Mouse (Mus musculus): Measurements from ENCODE around the gene Cyp2c65. TPM values are rescaled to one million over a fixed set of nuclear protein-coding genes. Genes with fewer than 3 reads are reported as not detected.
"Not testable (repeated sequence)": the region's sequence is repeated elsewhere in the genome, so short reads cannot be mapped to it uniquely, and the experiment has no call there.

The Cyp2c65 gene
- polyA plus RNA-seq (2014; fragmentation: Nextera tagmentation; extraction: Ambion mirVana): not detected in 2 replicates

DNA sequence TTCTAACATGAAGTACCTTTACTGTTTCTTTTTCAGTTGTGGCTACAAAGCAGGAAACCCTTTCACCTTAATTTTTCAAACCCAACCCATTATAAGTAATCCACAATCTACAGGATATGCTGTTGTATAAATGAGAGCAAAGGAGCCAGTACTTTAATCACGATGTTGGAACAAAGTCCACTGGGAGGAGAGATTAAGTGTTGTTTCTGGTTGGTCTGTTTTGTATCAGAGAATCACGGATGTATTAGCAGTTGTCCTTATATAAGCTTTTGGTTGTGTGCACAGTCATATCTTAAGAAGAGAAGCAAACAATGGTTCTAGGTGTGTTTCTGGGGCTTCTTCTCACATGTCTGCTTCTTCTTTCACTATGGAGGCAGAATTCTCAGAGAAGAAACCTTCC is at the start of gene Cyp2c65:
Gene Cyp2c65 (plus strand): TSS at position 297 of the 400 bp plus-strand sequence.
- ATAC-seq (ENCODE audit: low read depth) (no peak), DNase-seq (ENCODE audit: low spot score) (no peak)
- no peak within 1 kb of the TSS for H3K27ac ChIP-seq (replicated peaks; ENCODE audit: low read depth, low read length)
- no peak within 1 kb of the TSS for H3K4me2 ChIP-seq (ENCODE audit: low read depth, low read length)
- H3K4me3 ChIP-seq (ENCODE audit: low read depth, low read length): no peak within 1 kb of the TSS
- no peaks in the 10 kb centered on the region for H3K9me3 ChIP-seq (ENCODE audit: control insufficient read depth, low read length)
- no peaks in the 10 kb centered on the region for H3K27me3 ChIP-seq (replicated peaks; ENCODE audit: control insufficient read depth, insufficient read depth, low read length)
- no peaks in the 10 kb centered on the region for H3K4me1 ChIP-seq (ENCODE audit: control insufficient read depth, insufficient read depth, low read length)
- 68% methylated on average over 2 of the region's 2 CpGs for WGBS
- no peak within 1 kb of the TSS for H3K9ac ChIP-seq (ENCODE audit: low read depth, low read length)
- H3K36me3 ChIP-seq (ENCODE audit: control insufficient read depth, insufficient read depth, low read length): no peaks in the 10 kb centered on the region

- Histone ChIP-seq H3K27ac (replicated peaks; ENCODE audit: low read depth, low read length) (no peak overlapping the region), H3K9me3 (ENCODE audit: control insufficient read depth, low read length) (no peaks in the 10 kb centered on the region), H3K36me3 (ENCODE audit: control insufficient read depth, insufficient read depth, low read length) (no peaks in the 10 kb centered on the region), H3K4me2 (ENCODE audit: low read depth, low read length) (no peak overlapping the region), H3K4me1 (ENCODE audit: control insufficient read depth, insufficient read depth, low read length) (no peaks in the 10 kb centered on the region), H3K9ac (ENCODE audit: low read depth, low read length) (no peak overlapping the region), H3K4me3 (ENCODE audit: low read depth, low read length) (no peak overlapping the region), H3K27me3 (replicated peaks; ENCODE audit: control insufficient read depth, insufficient read depth, low read length) (no peaks in the 10 kb centered on the region)
- ATAC-seq (ENCODE audit: low read depth) (no peak), DNase-seq (ENCODE audit: low spot score) (no peak)
- WGBS: 92% methylated on average over 1 of the region's 1 CpGs
Observed at GRCm38 (mm10) chr19:39057928-39058327, 2.9 kb upstream of the Cyp2c65 start.

DNA sequence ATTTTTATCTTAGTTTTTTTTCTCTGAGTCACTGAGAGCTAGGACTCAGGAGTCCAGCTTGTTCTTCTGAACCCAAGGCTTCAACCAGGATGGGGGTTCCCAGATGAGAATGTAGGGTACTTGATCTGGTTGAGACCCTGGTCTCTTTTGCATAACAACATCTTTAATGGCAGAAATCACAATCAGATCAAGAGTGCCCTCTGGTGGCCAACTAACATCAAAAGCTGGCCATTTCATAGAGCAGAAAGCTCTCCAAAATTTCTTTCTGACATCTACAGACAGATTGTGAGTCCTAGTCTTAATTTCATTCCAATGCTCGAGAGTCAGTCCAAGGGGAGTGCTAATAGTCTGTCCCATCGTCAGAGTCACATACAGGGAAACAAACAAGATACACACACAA is 38.0 kb downstream of the Cyp2c65 start:
- H3K4me1 ChIP-seq (ENCODE audit: control insufficient read depth, insufficient read depth, low read length); H3K27me3 ChIP-seq (replicated peaks; ENCODE audit: control insufficient read depth, insufficient read depth, low read length); DNase-seq (ENCODE audit: low spot score); H3K9me3 ChIP-seq (ENCODE audit: control insufficient read depth, low read length); H3K4me2 ChIP-seq (ENCODE audit: low read depth, low read length); H3K4me3 ChIP-seq (ENCODE audit: low read depth, low read length); H3K9ac ChIP-seq (ENCODE audit: low read depth, low read length); H3K36me3 ChIP-seq (ENCODE audit: control insufficient read depth, insufficient read depth, low read length); ATAC-seq (ENCODE audit: low read depth); H3K27ac ChIP-seq (replicated peaks; ENCODE audit: low read depth, low read length): not testable (repeated sequence)
- 73% methylated on average over 2 of the region's 2 CpGs for WGBS

- no peaks in the 10 kb centered on the region for H3K4me1 ChIP-seq (ENCODE audit: control insufficient read depth, insufficient read depth, low read length)
- H3K27ac ChIP-seq (replicated peaks; ENCODE audit: low read depth, low read length): no peak within 1 kb of the TSS
- H3K4me3 ChIP-seq (ENCODE audit: low read depth, low read length): no peak within 1 kb of the TSS
- ATAC-seq (ENCODE audit: low read depth) (no peak), DNase-seq (ENCODE audit: low spot score) (no peak)
- no peak within 1 kb of the TSS for H3K9ac ChIP-seq (ENCODE audit: low read depth, low read length)
- no peaks in the 10 kb centered on the region for H3K36me3 ChIP-seq (ENCODE audit: control insufficient read depth, insufficient read depth, low read length)
- no peaks in the 10 kb centered on the region for H3K27me3 ChIP-seq (replicated peaks; ENCODE audit: control insufficient read depth, insufficient read depth, low read length)
- no peaks in the 10 kb centered on the region for H3K9me3 ChIP-seq (ENCODE audit: control insufficient read depth, low read length)
- 71% methylated on average over 1 of the region's 1 CpGs for WGBS
- no peak within 1 kb of the TSS for H3K4me2 ChIP-seq (ENCODE audit: low read depth, low read length)
Observed at GRCm38 (mm10) chr19:39113644-39114043, 52.8 kb downstream of the Cyp2c65 start, which contains the start of gene Cyp2c66. Cyp2c66 (plus strand) TSS chr19:39113898.

Other genes starting within 250 kb of the Cyp2c65 start
- gene Noc3l, start 241.8 kb upstream of the Cyp2c65 start, polyA plus RNA-seq (2014; fragmentation: Nextera tagmentation; extraction: Ambion mirVana): 6.5 and 8.5 TPM in 2 replicates
- 4.2 and 4.7 TPM in 2 replicates for gene Tbc1d12, start 224.4 kb upstream of the Cyp2c65 start, polyA plus RNA-seq (2014; fragmentation: Nextera tagmentation; extraction: Ambion mirVana)
- gene Hells, start 130.1 kb upstream of the Cyp2c65 start, polyA plus RNA-seq (2014; fragmentation: Nextera tagmentation; extraction: Ambion mirVana): 35.4 and 39.3 TPM in 2 replicates
- gene Cyp2c55, start 54.0 kb upstream of the Cyp2c65 start, polyA plus RNA-seq (2014; fragmentation: Nextera tagmentation; extraction: Ambion mirVana): not detected in 2 replicates
- not detected in 2 replicates for gene Cyp2c66, start 52.9 kb downstream of the Cyp2c65 start, polyA plus RNA-seq (2014; fragmentation: Nextera tagmentation; extraction: Ambion mirVana)
- not detected in 2 replicates for gene Cyp2c29, start 208.4 kb downstream of the Cyp2c65 start, polyA plus RNA-seq (2014; fragmentation: Nextera tagmentation; extraction: Ambion mirVana)

Measured in embryonic facial prominence, embryonic 14.5 days (tissue).